Mouse (Mus musculus): Measurements from ENCODE around the gene Upf1. TPM values are rescaled to one million over a fixed set of nuclear protein-coding genes. Genes with fewer than 3 reads are reported as not detected.

Upf1 gene
- polyA plus RNA-seq, 1 experiment from 2014 or later: 18.1 TPM

DNA sequence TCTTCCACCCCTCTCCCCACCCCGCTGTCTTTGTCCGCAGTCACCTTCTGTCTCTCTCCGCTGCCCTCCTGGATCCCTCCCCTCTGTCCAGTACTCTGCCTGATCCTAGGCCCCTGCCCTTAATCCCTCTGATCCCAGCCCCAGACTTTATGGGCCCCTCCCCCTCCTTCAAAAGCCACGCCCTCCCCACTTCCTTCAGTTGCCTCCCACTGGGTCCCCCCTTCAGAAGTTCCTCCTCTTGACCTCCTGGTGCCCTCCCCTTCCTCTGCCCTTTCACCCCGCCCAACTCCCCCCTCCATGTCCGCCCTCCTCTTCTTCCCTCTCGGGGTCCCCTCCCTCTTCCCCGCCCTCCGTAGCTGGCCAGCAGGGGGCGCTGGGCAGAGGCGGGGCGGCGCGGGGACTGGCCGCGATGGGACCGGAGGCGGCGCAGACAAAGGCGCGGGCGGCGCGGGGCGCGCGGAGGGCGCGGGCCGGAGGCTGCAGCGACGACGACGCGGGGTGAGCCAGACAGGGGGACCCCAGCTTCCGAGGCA, 70.4 kb downstream of the Upf1 start, which contains the start of gene Homer3:
Gene Homer3 (plus strand): TSS at position 225 of the 533 bp plus-strand sequence.
- peaks cover 22% of the 10 kb centered on the region for H3K4me1 ChIP-seq (replicated peaks)
- peak within 1 kb of the TSS; percentile 88 for H3K4me2 ChIP-seq (replicated peaks)
- peak within 1 kb of the TSS; percentile 93 for H3K9ac ChIP-seq (replicated peaks)
- 1% methylated on average over 36 of the region's 36 CpGs for WGBS
- peak within 1 kb of the TSS; percentile 90 for H3K4me3 ChIP-seq (replicated peaks)
- peak within 1 kb of the TSS; percentile 72 for H3K27ac ChIP-seq
- ATAC-seq: peak; percentile 88
- no peaks in the 10 kb centered on the region for H3K27me3 ChIP-seq
- peaks cover 30% of the 10 kb centered on the region for H3K36me3 ChIP-seq
- H3K9me3 ChIP-seq: no peaks in the 10 kb centered on the region

Other genes starting within 250 kb of the Upf1 start
- gene Ncan, start 232.4 kb downstream of the Upf1 start, polyA plus RNA-seq (2015; fragmentation: Nextera tagmentation; extraction: Ambion mirVana): 139 and 146 TPM in 2 replicates
- gene Nr2c2ap, start 221.9 kb downstream of the Upf1 start, polyA plus RNA-seq (2015; fragmentation: Nextera tagmentation; extraction: Ambion mirVana): 27.2 and 30.4 TPM in 2 replicates
- 12.5 and 13.4 TPM in 2 replicates for gene Rfxank, start 214.1 kb downstream of the Upf1 start, polyA plus RNA-seq (2015; fragmentation: Nextera tagmentation; extraction: Ambion mirVana)
- 53.0 and 56.5 TPM in 2 replicates for gene Borcs8, start 213.8 kb downstream of the Upf1 start, polyA plus RNA-seq (2015; fragmentation: Nextera tagmentation; extraction: Ambion mirVana)
- 0.26 and 0.59 TPM in 2 replicates for gene Mef2b, start 213.6 kb downstream of the Upf1 start, polyA plus RNA-seq (2015; fragmentation: Nextera tagmentation; extraction: Ambion mirVana)
- gene Tmem161a, start 180.9 kb downstream of the Upf1 start, polyA plus RNA-seq (2015; fragmentation: Nextera tagmentation; extraction: Ambion mirVana): 44.6 and 49.5 TPM in 2 replicates
- gene Slc25a42, start 141.0 kb downstream of the Upf1 start, polyA plus RNA-seq (2015; fragmentation: Nextera tagmentation; extraction: Ambion mirVana): 4.3 and 4.4 TPM in 2 replicates
- 84.2 and 86.0 TPM in 2 replicates for gene Sugp2, start 119.1 kb downstream of the Upf1 start, polyA plus RNA-seq (2015; fragmentation: Nextera tagmentation; extraction: Ambion mirVana)
- gene Armc6, start 118.8 kb downstream of the Upf1 start, polyA plus RNA-seq (2015; fragmentation: Nextera tagmentation; extraction: Ambion mirVana): 74.2 and 77.6 TPM in 2 replicates
- 57.7 and 61.5 TPM in 2 replicates for gene Homer3, start 70.5 kb downstream of the Upf1 start, polyA plus RNA-seq (2015; fragmentation: Nextera tagmentation; extraction: Ambion mirVana)
- 50.0 and 54.6 TPM in 2 replicates for gene Ddx49, start 50.8 kb downstream of the Upf1 start, polyA plus RNA-seq (2015; fragmentation: Nextera tagmentation; extraction: Ambion mirVana)
- 273 and 290 TPM in 2 replicates for gene Cope, start 50.8 kb downstream of the Upf1 start, polyA plus RNA-seq (2015; fragmentation: Nextera tagmentation; extraction: Ambion mirVana)
- 23.7 and 26.2 TPM in 2 replicates for gene Cers1, start 37.5 kb downstream of the Upf1 start, polyA plus RNA-seq (2015; fragmentation: Nextera tagmentation; extraction: Ambion mirVana)
- gene Gdf1, start 23.5 kb downstream of the Upf1 start, polyA plus RNA-seq (2015; fragmentation: Nextera tagmentation; extraction: Ambion mirVana): 3.7 and 6.0 TPM in 2 replicates
- 0.21 and 0.42 TPM in 2 replicates for gene Comp, start 20.3 kb upstream of the Upf1 start, polyA plus RNA-seq (2015; fragmentation: Nextera tagmentation; extraction: Ambion mirVana)
- 33.9 and 36.1 TPM in 2 replicates for gene Crtc1, start 86.3 kb upstream of the Upf1 start, polyA plus RNA-seq (2015; fragmentation: Nextera tagmentation; extraction: Ambion mirVana)
- gene Klhl26, start 123.7 kb upstream of the Upf1 start, polyA plus RNA-seq (2015; fragmentation: Nextera tagmentation; extraction: Ambion mirVana): 19.3 and 22.2 TPM in 2 replicates
- gene Tmem59l, start 134.1 kb upstream of the Upf1 start, polyA plus RNA-seq (2015; fragmentation: Nextera tagmentation; extraction: Ambion mirVana): 60.6 and 61.5 TPM in 2 replicates
- gene Crlf1, start 139.9 kb upstream of the Upf1 start, polyA plus RNA-seq (2015; fragmentation: Nextera tagmentation; extraction: Ambion mirVana): 0.97 and 1.1 TPM in 2 replicates
- 152 and 155 TPM in 2 replicates for gene Rex1bd, start 153.5 kb upstream of the Upf1 start, polyA plus RNA-seq (2015; fragmentation: Nextera tagmentation; extraction: Ambion mirVana)
- 680 and 755 TPM in 2 replicates for gene Uba52, start 157.5 kb upstream of the Upf1 start, polyA plus RNA-seq (2015; fragmentation: Nextera tagmentation; extraction: Ambion mirVana)
- gene Fkbp8, start 174.4 kb upstream of the Upf1 start, polyA plus RNA-seq (2015; fragmentation: Nextera tagmentation; extraction: Ambion mirVana): 370 and 392 TPM in 2 replicates
- gene Kxd1, start 174.7 kb upstream of the Upf1 start, polyA plus RNA-seq (2015; fragmentation: Nextera tagmentation; extraction: Ambion mirVana): 44.5 and 48.1 TPM in 2 replicates
- 17.8 and 18.0 TPM in 2 replicates for gene Ell, start 186.2 kb upstream of the Upf1 start, polyA plus RNA-seq (2015; fragmentation: Nextera tagmentation; extraction: Ambion mirVana)
- 119 and 133 TPM in 2 replicates for gene Isyna1, start 241.1 kb upstream of the Upf1 start, polyA plus RNA-seq (2015; fragmentation: Nextera tagmentation; extraction: Ambion mirVana)